Mouse (Mus musculus): Measurements from ENCODE around the gene Slc4a3. TPM values are rescaled to one million over a fixed set of nuclear protein-coding genes. Genes with fewer than 3 reads are reported as not detected.

Gene Slc4a3
- polyA plus RNA-seq, 2 experiments from 2014 or later: not detected

DNA sequence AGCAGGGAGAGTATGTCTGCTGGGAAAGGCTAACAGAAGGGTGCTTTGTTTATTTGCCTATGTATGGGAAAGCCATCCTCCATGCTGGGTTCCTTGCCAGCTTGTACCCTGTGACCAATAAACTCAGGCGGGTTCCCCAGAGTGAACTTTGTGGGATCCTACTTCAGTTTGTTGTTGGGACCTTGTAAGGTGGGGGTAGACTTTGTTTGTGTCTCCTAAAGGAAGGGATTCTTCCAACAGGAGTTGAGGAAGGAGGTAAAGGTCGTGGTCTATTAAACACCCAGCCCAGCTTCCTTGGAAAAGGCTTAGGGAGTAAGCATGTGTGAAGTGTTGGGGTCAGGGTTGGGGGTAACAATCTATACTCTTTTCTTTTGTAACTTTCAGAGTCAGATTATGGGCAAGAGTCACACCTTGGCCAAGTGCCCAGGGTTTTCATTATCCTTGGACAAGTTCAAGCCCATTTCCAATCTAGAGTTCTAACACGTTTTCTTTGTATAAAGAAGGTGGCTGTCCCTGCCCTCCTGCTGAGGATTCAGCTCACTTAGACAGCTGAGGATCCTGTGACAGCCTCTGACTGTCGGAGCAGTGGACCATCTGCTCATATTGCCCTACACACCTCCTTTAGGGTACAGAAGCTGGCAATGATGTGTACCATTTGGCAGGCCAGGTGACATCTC, 15.3 kb downstream of the Slc4a3 start:
- no peak for ATAC-seq

- ATAC-seq: no peak
Measured at GRCm38 (mm10) chr1:75561898-75562238, 15.8 kb downstream of the Slc4a3 start.

DNA sequence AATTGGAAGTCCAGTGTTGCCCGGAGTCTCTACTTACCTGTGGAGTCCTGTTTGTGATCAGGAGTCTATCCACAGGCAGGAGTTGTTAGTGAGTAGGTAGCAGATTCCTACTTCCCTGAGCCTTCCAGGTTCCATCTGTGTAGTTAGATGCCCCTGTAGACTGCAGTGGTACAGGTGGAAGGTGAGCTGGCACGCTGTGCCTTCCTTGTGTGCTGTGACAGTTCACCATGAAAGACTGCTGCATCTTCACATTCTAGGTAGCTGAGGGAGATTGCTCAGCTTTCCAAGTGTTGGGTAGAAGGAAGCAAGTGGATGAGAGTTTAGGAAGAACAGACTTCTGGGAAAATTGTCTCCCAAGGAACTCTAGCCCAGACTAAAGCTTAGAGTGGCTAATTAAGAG, 18.0 kb downstream of the Slc4a3 start:
- no peak for ATAC-seq

DNA sequence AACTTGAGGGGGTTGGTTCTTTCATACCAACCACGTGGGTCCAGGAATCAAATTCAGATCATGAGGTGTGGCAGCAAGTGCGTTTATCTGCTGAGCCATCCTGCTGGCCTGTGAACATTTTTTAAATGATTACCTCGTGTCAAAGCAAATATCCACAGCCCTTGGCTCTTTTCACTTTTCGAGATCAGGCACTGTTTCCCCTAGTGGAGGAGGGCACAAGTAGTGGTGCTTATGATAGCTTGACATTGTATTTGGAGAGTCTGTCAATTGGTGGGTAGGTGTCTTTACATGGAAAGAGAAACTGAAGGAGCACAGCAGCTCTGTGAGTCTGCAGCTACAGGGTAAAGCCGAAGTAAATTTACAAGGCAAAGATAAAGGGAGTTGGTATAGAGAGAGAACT, 18.9 kb downstream of the Slc4a3 start:
- no peak for ATAC-seq

- no peak for ATAC-seq
Measured at GRCm38 (mm10) chr1:75565616-75566015, 19.6 kb downstream of the Slc4a3 start.

GRCm38 (mm10) chr1:75570403-75570802, 24.3 kb downstream of the Slc4a3 start:
- ATAC-seq: no peak

GRCm38 (mm10) chr1:75572776-75573175, 26.7 kb downstream of the Slc4a3 start:
- no peak for ATAC-seq

- no peak for ATAC-seq
Measured at GRCm38 (mm10) chr1:75573715-75574114, 27.6 kb downstream of the Slc4a3 start.

- ATAC-seq: no peak
Measured at GRCm38 (mm10) chr1:75574476-75575310, 28.6 kb downstream of the Slc4a3 start.

DNA sequence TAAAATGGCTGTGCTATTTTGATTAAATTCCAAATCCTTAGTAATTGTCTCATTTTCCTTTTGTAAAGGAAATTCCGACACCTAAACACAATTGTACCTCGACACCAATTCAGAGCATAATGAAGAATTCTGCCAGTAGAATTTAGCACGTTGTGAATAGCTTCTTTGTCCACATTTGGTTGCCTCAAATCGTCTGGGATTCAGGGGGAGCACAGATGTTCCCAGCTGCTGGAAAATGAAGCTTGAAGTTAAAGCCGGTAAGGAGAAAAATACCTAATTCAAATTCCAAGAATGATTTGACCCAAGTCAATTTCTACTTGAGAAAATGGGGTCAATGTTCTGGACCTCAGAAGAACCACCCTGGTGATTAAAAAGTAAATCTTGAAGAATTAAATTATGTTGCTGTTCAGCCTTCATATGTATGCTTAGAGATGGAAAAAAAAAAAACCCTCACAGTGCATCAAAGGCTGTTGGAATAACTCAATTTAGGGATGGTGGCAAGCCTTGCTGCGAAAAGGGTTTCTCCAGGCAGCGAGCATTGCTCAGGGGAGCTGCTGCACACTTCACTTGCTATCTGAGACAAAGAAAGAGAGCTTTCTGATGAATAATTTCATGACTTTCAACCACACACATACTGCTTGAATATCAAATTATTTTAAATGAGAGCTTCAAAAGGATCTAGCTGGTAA, 36.0 kb downstream of the Slc4a3 start:
- no peak for ATAC-seq

- no peak for ATAC-seq
Measured at GRCm38 (mm10) chr1:75582625-75582956, 36.5 kb downstream of the Slc4a3 start.

DNA sequence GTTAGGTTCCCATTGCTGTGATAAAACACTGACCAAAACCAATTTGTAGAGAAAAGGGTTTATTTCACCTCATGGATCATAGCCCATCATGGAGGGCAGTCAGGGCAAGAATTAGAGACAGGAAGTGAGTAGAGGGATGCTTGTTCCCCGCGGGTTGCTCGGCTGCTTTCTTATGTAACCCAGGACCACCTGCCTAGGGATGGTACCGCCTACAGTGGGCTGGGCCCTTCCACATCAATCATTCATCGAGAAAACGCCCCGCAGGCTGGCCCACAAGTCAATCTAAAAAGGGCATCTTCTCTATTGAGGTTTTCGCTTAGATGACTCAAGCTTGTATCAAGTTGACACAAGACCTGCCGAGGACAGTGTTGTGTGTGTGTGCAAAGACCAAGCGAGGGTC, 37.0 kb downstream of the Slc4a3 start:
- no peak for ATAC-seq

DNA sequence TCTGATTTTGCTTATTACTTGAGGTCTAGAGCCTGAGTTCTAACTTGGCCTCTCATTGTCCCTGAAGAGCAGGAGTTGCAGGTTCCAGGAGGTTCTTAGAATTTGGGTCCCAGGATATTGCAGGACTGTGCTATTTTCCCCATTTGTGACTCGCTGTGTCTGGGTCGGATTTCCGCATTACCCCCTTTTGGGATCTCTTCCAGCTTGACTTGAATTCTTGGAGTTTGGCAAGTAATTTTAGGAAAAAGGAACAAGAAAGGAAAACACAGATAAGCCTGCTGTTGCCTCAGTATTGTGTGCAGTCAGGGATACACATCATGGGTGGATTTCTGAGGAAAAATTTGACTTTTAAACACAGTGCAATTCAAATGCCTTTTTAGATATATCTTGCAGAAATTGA, 40.7 kb downstream of the Slc4a3 start:
- no peak for ATAC-seq

GRCm38 (mm10) chr1:75587738-75588719, 42.0 kb downstream of the Slc4a3 start:
- no peak for ATAC-seq

DNA sequence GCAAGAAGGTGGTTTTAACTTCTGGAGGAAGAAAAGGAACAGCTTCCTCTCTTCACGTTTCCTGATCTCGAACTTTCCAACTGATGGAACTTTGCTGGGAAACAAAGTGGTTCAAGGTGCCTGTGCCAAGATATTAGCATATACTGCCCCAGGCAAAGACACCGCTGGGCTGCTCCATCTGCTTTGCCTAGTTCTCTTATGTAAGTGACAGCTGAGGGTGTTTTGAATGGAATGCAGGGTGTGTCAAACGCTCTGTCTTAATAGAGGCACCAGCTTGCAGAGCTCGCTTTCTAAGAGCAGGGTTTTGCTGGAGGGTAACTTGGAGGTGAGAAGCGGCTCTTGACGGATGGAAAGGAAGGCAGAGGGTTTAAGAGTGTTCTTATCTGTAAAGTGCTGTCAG, 42.8 kb downstream of the Slc4a3 start:
- ATAC-seq: no peak

DNA sequence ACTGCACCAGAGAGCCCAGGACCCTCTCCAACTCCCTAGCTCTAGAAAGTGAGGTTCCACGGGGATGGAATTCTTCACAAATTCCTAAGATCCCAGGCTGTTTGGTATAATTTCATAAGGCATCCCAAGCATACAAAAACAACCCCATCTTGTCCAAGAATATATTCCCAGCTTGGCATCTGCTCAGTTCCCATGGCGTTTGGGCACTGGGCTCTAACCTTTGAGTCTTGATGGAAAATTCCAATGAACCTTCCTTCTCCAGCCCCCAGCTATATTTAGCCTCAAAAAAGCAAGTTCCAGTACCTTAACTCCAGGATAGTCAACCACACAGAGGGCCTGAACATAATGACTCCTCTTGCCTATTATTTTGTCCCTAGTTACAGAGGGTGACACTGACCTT, 43.9 kb downstream of the Slc4a3 start:
- no peak for ATAC-seq

- ATAC-seq: no peak
Measured at GRCm38 (mm10) chr1:75593956-75594355, 47.9 kb downstream of the Slc4a3 start.

DNA sequence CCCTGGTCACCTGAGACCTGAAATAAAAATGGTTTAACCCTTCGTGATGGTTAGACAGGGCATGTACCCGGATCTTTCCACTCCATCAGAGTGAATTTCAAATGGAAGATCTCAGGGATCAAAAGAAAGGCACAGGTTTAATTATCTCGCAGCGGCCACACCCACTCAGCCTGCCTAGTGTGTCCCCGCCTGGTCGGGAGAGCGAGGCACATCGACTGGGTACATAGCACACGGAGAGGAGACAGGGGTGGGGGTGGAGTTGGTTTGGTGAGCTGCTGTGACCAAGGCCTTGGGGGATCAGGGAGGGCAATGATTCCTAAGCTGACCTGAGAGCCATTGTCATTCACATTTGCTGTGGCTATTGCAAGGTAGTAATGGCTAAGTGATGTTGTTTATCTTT, 48.8 kb downstream of the Slc4a3 start:
- ATAC-seq: no peak

DNA sequence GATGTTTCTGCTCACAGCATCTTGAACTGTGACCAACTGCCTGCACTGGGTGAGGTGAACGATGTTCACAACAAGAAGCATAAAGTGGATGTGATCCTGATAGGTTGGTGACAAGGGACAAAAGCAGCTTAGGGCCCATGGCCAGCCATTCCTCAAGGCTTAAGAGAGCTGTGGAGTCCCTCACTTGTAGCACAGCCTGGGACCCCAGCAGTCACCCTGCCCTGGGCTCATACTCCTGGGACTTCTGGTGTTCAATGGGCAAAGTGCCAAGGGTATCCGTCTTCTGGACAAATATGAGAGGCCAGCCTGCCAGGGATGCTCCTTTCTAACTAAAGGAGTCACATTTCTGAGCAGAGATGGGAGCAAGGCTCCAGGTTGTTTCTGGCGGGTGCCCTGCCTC, 49.9 kb downstream of the Slc4a3 start:
- no peak for ATAC-seq

DNA sequence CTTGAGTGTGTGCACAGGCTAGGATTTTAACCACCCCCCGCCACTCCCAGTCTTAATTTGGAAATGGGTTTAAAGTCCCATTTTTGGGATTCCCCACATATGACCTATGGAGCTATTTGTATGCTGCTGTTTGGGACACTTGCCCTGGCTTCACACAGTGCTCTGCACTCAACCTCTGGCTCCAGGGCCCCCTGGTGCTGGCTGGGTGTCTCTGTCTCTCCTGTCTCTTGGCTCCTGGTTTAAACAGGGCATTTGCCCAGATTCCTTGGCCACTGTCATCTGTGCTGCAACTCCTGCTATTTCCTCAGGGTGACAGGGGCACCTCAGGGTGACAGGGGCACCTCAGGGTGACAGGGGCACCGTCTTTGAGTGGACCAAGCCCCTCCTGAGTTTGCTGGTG, 50.8 kb downstream of the Slc4a3 start:
- ATAC-seq: no peak

- ATAC-seq: no peak
Measured at GRCm38 (mm10) chr1:75597622-75598021, 51.6 kb downstream of the Slc4a3 start.

DNA sequence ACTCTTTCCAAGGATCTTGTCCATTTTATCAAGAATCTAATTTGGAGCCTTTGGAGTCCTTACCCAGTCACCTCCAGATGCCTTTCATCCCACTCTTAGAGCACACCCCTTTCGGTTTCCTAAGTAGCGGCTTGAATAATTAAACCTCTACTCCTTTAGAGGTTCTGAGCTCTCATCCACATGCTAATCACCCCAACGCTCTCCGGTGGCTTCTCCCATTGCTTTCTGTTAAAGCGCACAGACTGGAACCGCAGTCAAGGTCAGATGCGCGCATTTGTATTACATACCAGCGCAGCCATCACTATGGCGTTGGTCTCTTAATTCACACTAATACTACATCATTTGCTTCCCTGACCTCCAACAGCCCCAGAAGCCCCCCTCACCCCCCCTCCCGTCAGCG, 55.7 kb downstream of the Slc4a3 start:
- no peak for ATAC-seq

DNA sequence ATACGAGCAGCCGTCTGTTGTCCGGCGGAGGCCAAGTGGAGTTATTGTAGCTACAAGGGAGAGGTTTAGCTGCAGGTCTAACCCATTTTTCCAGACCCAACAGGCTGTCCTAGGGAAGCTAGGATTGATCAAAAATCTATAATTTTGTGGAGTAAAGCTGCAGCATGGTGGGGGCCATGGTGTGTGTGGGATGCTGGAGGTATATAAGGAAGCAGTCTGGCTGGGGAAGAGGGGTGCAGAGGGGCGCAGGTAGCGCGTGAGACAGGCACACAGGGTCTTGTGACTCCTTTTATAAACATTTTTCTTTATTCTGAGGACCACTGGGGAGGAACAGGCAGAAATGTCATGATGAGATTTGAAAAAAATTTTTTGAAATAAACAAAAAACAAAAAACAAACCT, 57.5 kb downstream of the Slc4a3 start:
- ATAC-seq: no peak
